Mouse (Mus musculus): ENCODE data around the gene Kifc5b. TPM values are rescaled to one million over a fixed set of nuclear protein-coding genes. Genes with fewer than 3 reads are reported as not detected.

Kifc5b gene
- total and polyA plus RNA-seq, 2 experiments from 2014 or later: 3.2 to 4.7 TPM

DNA sequence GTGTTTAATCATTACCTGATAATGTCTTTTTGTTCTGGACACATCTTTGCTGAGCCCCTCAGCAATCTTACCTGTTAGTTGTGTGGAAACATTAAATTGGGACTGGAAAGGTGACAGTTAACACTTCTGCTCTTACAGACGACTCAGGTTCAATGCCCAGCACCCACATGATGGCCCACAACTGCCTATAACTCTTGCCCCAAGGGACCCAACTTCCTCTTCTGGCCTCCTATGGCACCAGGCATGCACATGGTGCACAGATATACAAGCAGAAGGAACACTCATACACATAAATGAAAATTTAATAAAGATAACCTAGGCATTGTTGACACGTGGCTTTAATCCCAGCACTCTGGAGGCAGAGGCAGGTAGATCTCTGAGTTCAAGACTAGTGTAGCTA lies 62.5 kb downstream of the Kifc5b start:
- no peak for ATAC-seq
- no peaks in the 10 kb centered on the region for H3K27me3 ChIP-seq (ENCODE audit: insufficient read depth, low read length)
- H3K4me2 ChIP-seq (ENCODE audit: low read depth, low read length): no peak overlapping the region
- H3K9me3 ChIP-seq (ENCODE audit: low read length): no peaks in the 10 kb centered on the region
- DNase-seq (ENCODE audit: low spot score): no peak
- no peak overlapping the region for H3K27ac ChIP-seq
- no peak for TF ChIP-seq CTCF (IDR thresholded peaks at IDR 0.05; ENCODE audit: low read depth)
- H3K4me3 ChIP-seq (ENCODE audit: low read length): no peak overlapping the region
- WGBS: 82% methylated on average over 2 of the region's 2 CpGs
- H3K36me3 ChIP-seq (ENCODE audit: insufficient read depth, low read length): peaks cover 18% of the 10 kb centered on the region
- no peak overlapping the region for H3K9ac ChIP-seq (replicated peaks; ENCODE audit: low read length)
- H3K4me1 ChIP-seq (ENCODE audit: insufficient read depth, low read length): no peaks in the 10 kb centered on the region; the same call in 1 of the 2 replicates

DNA sequence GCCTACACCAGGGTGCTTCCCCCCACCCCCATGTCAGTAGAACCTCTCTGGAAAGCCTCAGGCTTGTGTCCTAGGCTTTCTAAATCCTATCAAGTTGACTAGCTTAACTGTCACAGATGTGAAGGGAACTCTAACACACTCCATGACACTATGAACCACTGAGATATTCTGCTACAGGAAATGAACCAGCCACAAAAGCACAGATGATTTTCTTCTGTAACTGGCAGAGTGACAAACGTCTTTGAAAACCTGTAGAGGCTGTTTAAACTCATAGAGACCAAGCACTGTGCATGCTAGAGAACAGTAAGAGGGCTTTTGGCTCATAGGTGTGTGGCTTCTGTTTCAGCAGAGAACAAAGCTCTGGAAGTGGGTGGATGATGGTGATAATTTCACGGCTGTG lies 64.2 kb downstream of the Kifc5b start:
- 71% methylated on average over 2 of the region's 2 CpGs for WGBS
- H3K9ac ChIP-seq (replicated peaks; ENCODE audit: low read length): no peak overlapping the region
- ATAC-seq: no peak
- no peak for TF ChIP-seq CTCF (IDR thresholded peaks at IDR 0.05; ENCODE audit: low read depth)
- no peak for DNase-seq (ENCODE audit: low spot score)
- H3K9me3 ChIP-seq (ENCODE audit: low read length): no peaks in the 10 kb centered on the region
- H3K36me3 ChIP-seq (ENCODE audit: insufficient read depth, low read length): peaks cover 15% of the 10 kb centered on the region; the same call in 1 of the 2 replicates
- H3K4me1 ChIP-seq (ENCODE audit: insufficient read depth, low read length): no peaks in the 10 kb centered on the region
- no peak overlapping the region for H3K4me2 ChIP-seq (ENCODE audit: low read depth, low read length)
- no peak overlapping the region for H3K4me3 ChIP-seq (ENCODE audit: low read length)
- no peaks in the 10 kb centered on the region for H3K27me3 ChIP-seq (ENCODE audit: insufficient read depth, low read length)
- H3K27ac ChIP-seq: no peak overlapping the region

Small RNA genes lying within 50 kb of the gene (microRNA-seq; reads per million reads assigned to microRNA genes)
- gene Gm27775 (0 reads per million in 2 experiments), gene Mir3083 (2.1 reads per million in 2 experiments), gene Mir6968 (1.1 to 1.4 reads per million in 2 experiments)

Other genes with a start within 250 kb of the Kifc5b start
- 17.7 and 23.5 TPM in 2 replicates for gene Crebrf, start 201.4 kb upstream of the Kifc5b start, total RNA-seq (2014; rRNA removed)
- 11.7 and 13.4 TPM in 2 replicates for gene Crebrf, start 201.4 kb upstream of the Kifc5b start, polyA plus RNA-seq (2015; fragmentation: Nextera tagmentation; extraction: Ambion mirVana)
- gene Bnip1, start 136.0 kb upstream of the Kifc5b start, total RNA-seq (2014; rRNA removed): 38.6 and 42.1 TPM in 2 replicates
- 45.2 and 48.1 TPM in 2 replicates for gene Bnip1, start 136.0 kb upstream of the Kifc5b start, polyA plus RNA-seq (2015; fragmentation: Nextera tagmentation; extraction: Ambion mirVana)
- gene Nkx2-5, start 72.1 kb upstream of the Kifc5b start, total RNA-seq (2014; rRNA removed): not detected in 2 replicates
- not detected in 2 replicates for gene Nkx2-5, start 72.1 kb upstream of the Kifc5b start, polyA plus RNA-seq (2015; fragmentation: Nextera tagmentation; extraction: Ambion mirVana)
- gene Phf1, start 16.0 kb downstream of the Kifc5b start, total RNA-seq (2014; rRNA removed): 45.7 and 49.5 TPM in 2 replicates
- 30.0 and 30.8 TPM in 2 replicates for gene Phf1, start 16.0 kb downstream of the Kifc5b start, polyA plus RNA-seq (2015; fragmentation: Nextera tagmentation; extraction: Ambion mirVana)
- gene Cuta, start 22.5 kb downstream of the Kifc5b start, total RNA-seq (2014; rRNA removed): 59.0 and 63.8 TPM in 2 replicates
- gene Cuta, start 22.5 kb downstream of the Kifc5b start, polyA plus RNA-seq (2015; fragmentation: Nextera tagmentation; extraction: Ambion mirVana): 149 and 152 TPM in 2 replicates
- gene Syngap1, start 24.2 kb downstream of the Kifc5b start, total RNA-seq (2014; rRNA removed): 53.4 and 74.2 TPM in 2 replicates
- gene Syngap1, start 24.2 kb downstream of the Kifc5b start, polyA plus RNA-seq (2015; fragmentation: Nextera tagmentation; extraction: Ambion mirVana): 4.4 and 5.3 TPM in 2 replicates
- gene Zbtb9, start 56.1 kb downstream of the Kifc5b start, total RNA-seq (2014; rRNA removed): 21.4 and 22.7 TPM in 2 replicates
- 6.6 and 7.8 TPM in 2 replicates for gene Zbtb9, start 56.1 kb downstream of the Kifc5b start, polyA plus RNA-seq (2015; fragmentation: Nextera tagmentation; extraction: Ambion mirVana)
- 62.9 and 70.8 TPM in 2 replicates for gene Bak1, start 111.9 kb downstream of the Kifc5b start, total RNA-seq (2014; rRNA removed)
- 4.0 and 4.2 TPM in 2 replicates for gene Bak1, start 111.9 kb downstream of the Kifc5b start, polyA plus RNA-seq (2015; fragmentation: Nextera tagmentation; extraction: Ambion mirVana)
- gene Itpr3, start 140.2 kb downstream of the Kifc5b start, total RNA-seq (2014; rRNA removed): 2.3 and 4.0 TPM in 2 replicates
- 0.58 TPM in 2 replicates for gene Itpr3, start 140.2 kb downstream of the Kifc5b start, polyA plus RNA-seq (2015; fragmentation: Nextera tagmentation; extraction: Ambion mirVana)
- gene Uqcc2, start 216.8 kb downstream of the Kifc5b start, total RNA-seq (2014; rRNA removed): 230 and 283 TPM in 2 replicates
- 427 and 445 TPM in 2 replicates for gene Uqcc2, start 216.8 kb downstream of the Kifc5b start, polyA plus RNA-seq (2015; fragmentation: Nextera tagmentation; extraction: Ambion mirVana)